Mouse (Mus musculus): ENCODE data around the gene Mlec. TPM values are rescaled to one million over a fixed set of nuclear protein-coding genes. Genes with fewer than 3 reads are reported as not detected.

Mlec gene
- polyA plus RNA-seq, 1 experiment = 182 TPM

DNA sequence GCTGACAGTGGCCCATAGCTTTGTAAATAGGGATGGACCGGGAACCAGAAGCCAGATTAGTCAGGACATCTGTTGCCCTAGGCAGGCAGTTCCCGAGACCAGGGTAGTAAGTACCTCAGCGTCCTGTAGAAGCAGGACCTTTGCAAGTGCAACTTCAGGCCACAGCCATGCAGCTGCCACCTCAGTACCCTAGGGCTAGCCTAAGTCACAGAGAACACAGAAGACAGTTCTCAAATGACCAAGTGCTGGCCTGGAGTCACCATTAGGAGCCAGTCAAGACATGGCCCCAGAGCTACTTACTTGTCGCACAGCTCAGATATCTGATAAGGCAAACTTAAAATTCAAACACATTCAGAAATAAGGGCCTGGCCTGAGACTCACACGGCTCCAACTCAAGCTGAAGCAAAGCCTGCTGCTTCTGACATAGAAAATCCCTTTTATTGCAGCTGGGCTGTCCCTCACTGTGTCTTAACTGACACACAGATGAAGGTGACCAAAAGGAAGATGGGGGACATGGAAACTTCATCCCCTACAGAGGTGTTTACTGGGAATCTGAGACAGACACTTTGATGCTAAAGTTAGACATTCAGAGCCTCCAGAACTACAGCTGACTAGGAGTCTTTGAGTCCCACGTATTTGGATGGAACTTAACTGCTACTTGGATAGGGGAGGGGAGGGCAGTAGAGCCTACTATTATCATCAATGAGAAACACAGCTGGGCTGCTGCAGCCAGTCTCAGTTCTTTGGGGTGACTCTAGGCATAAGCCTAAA, 11.8 kb downstream of the Mlec start:
- Histone ChIP-seq H3K4me3 (ENCODE audit: insufficient read depth, low read length) (no peak overlapping the region), H3K27ac (ENCODE audit: insufficient read depth, low read length) (no peak overlapping the region), H3K4me1 (ENCODE audit: control insufficient read depth, insufficient read depth, low read length) (no peaks in the 10 kb centered on the region)
- TF ChIP-seq CTCF (IDR thresholded peaks at IDR 0.05; ENCODE audit: borderline replicate concordance, insufficient read depth, low read length) = no peak
- no peak for TF ChIP-seq POLR2A (IDR thresholded peaks at IDR 0.05; ENCODE audit: low read depth, low read length)

DNA sequence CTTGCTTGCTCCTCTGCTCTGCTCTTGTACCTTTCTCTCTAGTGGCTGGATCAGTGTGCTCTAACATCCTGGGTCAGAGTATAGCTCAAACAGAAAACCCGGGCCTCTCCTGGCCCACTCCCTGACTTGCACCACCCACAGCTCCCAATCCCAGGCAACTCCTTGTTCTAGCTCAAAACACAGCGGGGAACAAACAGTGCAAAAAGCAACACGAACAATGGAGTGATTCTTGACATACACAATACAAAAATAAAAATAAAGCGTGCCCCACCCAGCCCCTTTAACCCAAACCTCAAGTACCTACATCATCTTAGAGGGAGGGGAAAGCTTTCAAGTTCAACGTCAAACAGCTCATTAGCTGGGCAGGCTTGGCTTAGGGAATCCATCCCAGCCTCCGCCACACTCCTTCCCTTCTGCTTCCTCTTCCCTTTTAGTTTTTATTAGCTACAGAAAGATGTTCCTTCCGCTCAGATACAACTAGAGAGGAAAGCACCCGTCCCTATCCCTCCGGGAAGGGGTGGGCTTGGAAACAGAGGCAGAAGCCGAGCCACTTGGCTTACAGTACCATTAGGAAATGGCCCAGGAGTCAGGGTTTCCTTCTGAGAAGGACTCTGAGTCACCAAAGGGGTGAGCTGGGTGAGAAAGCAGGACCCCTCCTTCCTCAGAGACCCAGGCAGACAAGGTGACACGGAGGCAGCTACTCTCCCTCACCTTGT, 12.6 kb downstream of the Mlec start:
- no peak overlapping the region for H3K4me3 ChIP-seq (ENCODE audit: insufficient read depth, low read length)
- no peak for TF ChIP-seq POLR2A (IDR thresholded peaks at IDR 0.05; ENCODE audit: low read depth, low read length)
- TF ChIP-seq CTCF (IDR thresholded peaks at IDR 0.05; ENCODE audit: borderline replicate concordance, insufficient read depth, low read length) = no peak
- H3K4me1 ChIP-seq (ENCODE audit: control insufficient read depth, insufficient read depth, low read length) = no peaks in the 10 kb centered on the region
- no peak overlapping the region for H3K27ac ChIP-seq (ENCODE audit: insufficient read depth, low read length)

DNA sequence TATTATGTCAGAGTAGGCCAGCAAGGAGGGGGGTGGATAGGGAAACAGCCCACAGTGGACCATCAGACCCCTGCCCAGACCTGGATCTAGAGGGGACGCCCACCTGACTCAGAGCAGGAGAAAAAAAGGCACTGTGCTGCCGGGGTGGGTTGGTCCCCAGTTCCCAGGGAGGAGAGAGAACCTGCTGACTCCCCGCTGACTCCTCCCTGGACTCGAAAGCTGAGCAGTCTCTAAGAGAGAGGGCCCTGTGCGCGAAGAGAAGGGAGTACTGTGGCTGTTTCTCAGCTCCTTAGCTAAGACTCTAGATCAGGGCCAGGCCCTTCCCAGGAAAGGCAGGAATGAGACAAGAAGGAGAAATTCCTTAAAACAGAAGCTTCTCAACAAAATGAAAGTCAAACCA, 13.5 kb downstream of the Mlec start:
- Histone ChIP-seq H3K27ac (ENCODE audit: insufficient read depth, low read length) (no peak overlapping the region), H3K4me1 (ENCODE audit: control insufficient read depth, insufficient read depth, low read length) (no peaks in the 10 kb centered on the region), H3K4me3 (ENCODE audit: insufficient read depth, low read length) (no peak overlapping the region)
- TF ChIP-seq POLR2A (IDR thresholded peaks at IDR 0.05; ENCODE audit: low read depth, low read length) (no peak), CTCF (IDR thresholded peaks at IDR 0.05; ENCODE audit: borderline replicate concordance, insufficient read depth, low read length) (no peak)

DNA sequence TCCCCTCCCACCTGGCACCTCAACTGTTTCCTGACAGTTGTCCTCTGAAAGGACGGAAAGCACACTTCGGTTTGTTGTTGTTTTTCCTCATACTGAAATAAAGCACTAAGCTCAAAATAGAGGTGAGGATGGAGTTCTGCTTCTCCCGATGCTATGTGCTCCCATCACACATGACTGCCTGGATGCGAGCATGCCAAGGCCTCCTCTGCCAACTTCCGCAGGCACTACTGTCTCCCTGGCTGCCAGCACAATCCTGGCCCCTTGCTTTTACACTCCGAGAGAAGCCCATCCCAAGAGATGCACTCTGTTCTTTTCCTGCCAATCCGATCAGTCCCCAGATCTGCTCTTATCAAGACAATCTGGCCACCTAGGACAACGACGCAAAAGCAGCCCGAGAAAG, 14.4 kb downstream of the Mlec start:
- no peak overlapping the region for H3K27ac ChIP-seq (ENCODE audit: insufficient read depth, low read length)
- H3K4me1 ChIP-seq (ENCODE audit: control insufficient read depth, insufficient read depth, low read length) = no peaks in the 10 kb centered on the region
- TF ChIP-seq CTCF (IDR thresholded peaks at IDR 0.05; ENCODE audit: borderline replicate concordance, insufficient read depth, low read length) (no peak), POLR2A (IDR thresholded peaks at IDR 0.05; ENCODE audit: low read depth, low read length) (no peak)
- no peak overlapping the region for H3K4me3 ChIP-seq (ENCODE audit: insufficient read depth, low read length)

DNA sequence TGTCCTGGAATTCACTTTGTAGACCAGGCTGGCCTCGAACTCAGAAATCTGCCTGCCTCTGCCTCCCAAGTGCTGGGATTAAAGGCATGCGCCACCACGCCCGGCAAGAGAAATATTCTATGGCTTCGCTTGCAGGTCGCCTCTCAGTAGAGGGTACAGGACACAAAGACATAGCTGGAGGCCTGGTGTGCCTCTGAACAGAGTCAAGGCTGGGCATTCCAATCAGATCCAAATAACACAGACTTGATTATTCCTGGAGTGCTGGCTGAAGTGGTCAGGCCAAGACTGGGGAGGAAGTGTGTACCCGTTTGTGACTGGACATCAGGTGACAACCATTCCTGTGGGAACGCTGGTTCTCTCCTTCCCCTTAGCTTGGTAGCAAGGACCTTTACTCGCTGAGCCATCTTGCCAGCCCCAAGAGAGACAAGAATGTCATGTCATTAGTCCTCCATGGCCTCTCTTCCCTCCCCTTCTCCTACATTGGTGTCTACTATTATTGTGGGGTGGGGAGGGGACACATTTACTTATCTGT, 15.7 kb downstream of the Mlec start:
- TF ChIP-seq POLR2A (IDR thresholded peaks at IDR 0.05; ENCODE audit: low read depth, low read length) (no peak), CTCF (IDR thresholded peaks at IDR 0.05; ENCODE audit: borderline replicate concordance, insufficient read depth, low read length) (no peak)
- no peak overlapping the region for H3K4me3 ChIP-seq (ENCODE audit: insufficient read depth, low read length)
- no peaks in the 10 kb centered on the region for H3K4me1 ChIP-seq (ENCODE audit: control insufficient read depth, insufficient read depth, low read length)
- no peak overlapping the region for H3K27ac ChIP-seq (ENCODE audit: insufficient read depth, low read length)

DNA sequence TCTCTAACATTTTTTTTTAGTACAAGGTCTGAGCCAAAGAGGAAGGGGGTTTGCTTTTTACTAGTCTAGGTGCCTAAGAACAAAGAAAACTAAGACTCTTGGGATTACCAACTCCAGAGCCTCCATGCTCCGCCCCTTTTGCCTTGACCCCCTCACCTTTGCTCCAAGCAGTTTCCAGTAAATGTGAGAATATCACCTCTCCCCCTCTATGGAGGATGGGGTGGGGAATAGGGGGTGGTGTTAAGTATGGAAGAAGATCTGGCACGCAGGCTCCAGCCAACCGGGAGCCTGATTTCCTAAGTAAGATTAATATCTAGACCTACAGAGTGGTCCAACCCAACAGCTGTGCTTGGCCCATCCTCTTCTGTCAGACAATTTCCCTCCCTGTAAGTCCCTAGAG, 17.3 kb downstream of the Mlec start:
- Histone ChIP-seq H3K27ac (ENCODE audit: insufficient read depth, low read length) (no peak overlapping the region), H3K4me3 (ENCODE audit: insufficient read depth, low read length) (no peak overlapping the region), H3K4me1 (ENCODE audit: control insufficient read depth, insufficient read depth, low read length) (no peaks in the 10 kb centered on the region)
- TF ChIP-seq POLR2A (IDR thresholded peaks at IDR 0.05; ENCODE audit: low read depth, low read length) (no peak), CTCF (IDR thresholded peaks at IDR 0.05; ENCODE audit: borderline replicate concordance, insufficient read depth, low read length) (no peak)

DNA sequence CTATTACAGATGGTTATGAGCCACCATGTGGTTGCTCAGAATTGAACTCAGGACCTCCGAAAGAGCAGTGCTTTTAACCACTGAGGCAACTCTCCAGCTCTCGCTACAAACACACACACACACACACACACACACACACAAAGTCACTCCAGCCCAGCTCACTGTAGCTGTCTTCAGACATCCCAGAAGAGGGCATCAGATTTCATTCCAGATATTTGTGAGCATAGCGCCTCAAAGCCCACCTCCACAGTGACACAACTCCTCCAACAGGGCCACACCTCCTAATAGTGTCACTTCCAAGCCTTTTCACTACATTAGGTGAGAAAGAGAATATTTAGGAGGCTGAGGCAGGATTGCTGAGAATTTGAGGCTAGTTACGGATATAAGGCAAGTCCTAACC, 18.9 kb downstream of the Mlec start:
- Histone ChIP-seq H3K4me3 (ENCODE audit: insufficient read depth, low read length) (no peak overlapping the region), H3K4me1 (ENCODE audit: control insufficient read depth, insufficient read depth, low read length) (no peaks in the 10 kb centered on the region), H3K27ac (ENCODE audit: insufficient read depth, low read length) (no peak overlapping the region)
- TF ChIP-seq CTCF (IDR thresholded peaks at IDR 0.05; ENCODE audit: borderline replicate concordance, insufficient read depth, low read length) (no peak), POLR2A (IDR thresholded peaks at IDR 0.05; ENCODE audit: low read depth, low read length) (no peak)

DNA sequence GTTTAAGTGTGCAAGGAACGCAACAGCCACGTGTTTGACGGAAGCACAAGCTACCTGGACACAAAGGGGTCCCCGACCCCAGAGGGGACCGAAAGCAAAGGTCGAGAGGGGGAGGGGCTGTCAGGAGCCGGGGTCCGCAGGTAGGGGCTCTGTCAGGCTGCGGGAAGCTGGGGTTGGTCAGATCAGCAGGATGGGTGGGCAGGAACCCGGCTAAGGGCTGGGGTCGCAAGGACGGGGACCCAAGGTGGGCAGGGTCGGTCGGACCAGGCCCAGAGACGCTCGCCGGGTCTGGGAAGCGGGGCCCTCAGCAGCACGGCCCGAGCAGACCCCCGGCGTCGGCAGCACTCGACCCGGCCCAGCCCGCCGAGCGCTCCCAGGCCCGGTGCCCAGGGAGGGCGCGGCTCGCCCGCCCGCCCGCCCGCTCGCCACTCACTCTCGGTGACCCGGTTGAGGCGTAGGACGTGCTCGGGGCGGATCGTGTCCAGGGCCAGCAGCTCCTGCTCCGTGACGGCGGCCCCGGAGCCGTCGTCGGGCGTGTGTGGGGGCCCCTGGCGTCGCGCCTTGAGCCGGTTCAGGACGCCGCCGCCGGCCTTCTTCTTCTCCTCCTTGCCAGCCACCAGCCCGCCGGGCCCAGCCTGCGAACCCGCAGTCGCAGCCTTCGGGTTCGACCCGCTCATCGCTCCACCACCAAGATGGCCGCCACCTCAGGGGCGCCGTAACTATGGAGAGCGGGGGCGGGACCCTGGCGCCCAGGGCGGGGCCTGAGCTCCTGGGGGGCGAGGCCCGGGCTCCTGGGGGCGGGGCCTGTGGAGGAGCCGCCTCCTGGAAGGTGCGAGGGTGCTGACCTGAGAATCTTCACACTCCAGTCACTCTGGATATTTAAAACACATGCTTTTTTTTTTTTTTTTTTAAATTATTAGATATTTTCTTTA, 23.5 kb downstream of the Mlec start, which contains the start of gene Unc119b:
Gene Unc119b, minus strand, starts transcription at position 742 of the 932 bp plus-strand sequence.
- Histone ChIP-seq H3K4me1 (ENCODE audit: control insufficient read depth, insufficient read depth, low read length) (no peaks in the 10 kb centered on the region), H3K27ac (ENCODE audit: insufficient read depth, low read length) (no peak within 1 kb of the TSS), H3K4me3 (ENCODE audit: insufficient read depth, low read length) (peak within 1 kb of the TSS; percentile 91)
- peak; percentile 69 for TF ChIP-seq POLR2A (IDR thresholded peaks at IDR 0.05; ENCODE audit: low read depth, low read length)
- no peak for TF ChIP-seq CTCF (IDR thresholded peaks at IDR 0.05; ENCODE audit: borderline replicate concordance, insufficient read depth, low read length)

DNA sequence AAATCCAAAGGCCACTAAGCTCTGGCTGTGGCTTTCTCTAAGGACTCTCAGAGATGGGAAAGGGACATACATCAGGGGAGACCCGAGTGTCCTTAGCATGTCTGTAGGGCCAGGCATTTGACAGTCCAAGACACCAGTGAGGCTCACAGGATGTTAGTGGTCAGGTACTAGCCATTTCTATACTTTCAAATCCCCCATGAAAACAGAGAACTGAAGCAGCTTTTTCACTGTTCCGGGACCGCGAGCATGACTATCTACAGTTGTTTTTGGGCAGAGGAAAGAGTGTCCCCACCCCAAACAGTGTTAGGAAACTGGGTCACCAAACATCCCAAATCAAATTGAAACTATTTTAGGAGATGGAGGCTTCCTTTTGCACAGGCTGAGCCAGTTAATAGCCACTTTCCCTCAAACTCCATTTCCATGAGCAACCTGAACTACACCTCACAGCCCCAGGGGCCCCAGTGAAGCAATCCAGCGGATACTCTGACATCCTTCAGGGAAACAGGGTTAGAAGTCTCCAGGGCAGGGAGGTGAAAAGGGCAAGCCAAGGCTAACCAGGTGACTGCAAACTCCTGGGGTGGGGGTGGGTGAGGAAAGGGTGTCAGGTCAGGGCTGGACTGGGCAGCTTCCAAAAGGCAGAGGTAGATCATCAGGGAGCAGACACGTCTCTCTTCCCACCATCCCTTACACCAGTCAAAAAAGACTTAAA, 24.5 kb downstream of the Mlec start:
- peak overlapping the region; percentile 91 for H3K4me3 ChIP-seq (ENCODE audit: insufficient read depth, low read length)
- H3K27ac ChIP-seq (ENCODE audit: insufficient read depth, low read length) = no peak overlapping the region

More for the DNA sequence above, 24.5 kb downstream of the Mlec start:
- no peaks in the 10 kb centered on the region for H3K4me1 ChIP-seq (ENCODE audit: control insufficient read depth, insufficient read depth, low read length)
- no peak for TF ChIP-seq CTCF (IDR thresholded peaks at IDR 0.05; ENCODE audit: borderline replicate concordance, insufficient read depth, low read length)
- no peak for TF ChIP-seq POLR2A (IDR thresholded peaks at IDR 0.05; ENCODE audit: low read depth, low read length)

Data from embryonic fibroblast, embryonic 13.5 days (primary cell).